Mouse (Mus musculus) embryonic fibroblast, embryonic 13.5 days (primary cell): Measurements from ENCODE around the gene Nme6. TPM values are rescaled to one million over a fixed set of nuclear protein-coding genes. Genes with fewer than 3 reads are reported as not detected.
"Not testable (repeated sequence)": the region's sequence is repeated elsewhere in the genome, so short reads cannot be mapped to it uniquely, and the experiment has no call there.

Experiments used
- H3K27ac ChIP-seq: 2 replicates; pipeline ENCODE4 v1.5.1; 2012; ENCODE audit warnings: low read length, control low read depth, inconsistent platforms; ENCODE audit not compliant: insufficient read depth
- H3K4me1 ChIP-seq: 2 replicates; pipeline ENCODE4 v1.6.1; 2011; ENCODE audit warnings: low read length; ENCODE audit not compliant: control insufficient read depth, insufficient read depth
- H3K4me3 ChIP-seq: 2 replicates; pipeline ENCODE4 v1.5.1; 2011; ENCODE audit warnings: mild to moderate bottlenecking, control low read depth, low read length; ENCODE audit not compliant: insufficient read depth
- CTCF ChIP-seq: IDR thresholded peaks from 2 replicates; pipeline ENCODE4 v1.5.1; 2011; ENCODE audit warnings: mild to moderate bottlenecking, control low read depth, low read length, moderate library complexity, borderline replicate concordance; ENCODE audit not compliant: insufficient read depth
- POLR2A ChIP-seq: IDR thresholded peaks from 2 replicates; pipeline ENCODE4 v1.6.1; 2011; ENCODE audit warnings: low read depth, mild to moderate bottlenecking, control low read depth, low read length, moderate library complexity
- polyA plus RNA-seq: library from polyadenylated mRNA; stranded (reverse); fragments of >200 nt; gene quantifications from 2 replicates; pipeline ENCODE4 v1.2.4, GENCODE M21; 2011; ENCODE audit warnings: low read depth; ENCODE audit not compliant: missing spikeins, insufficient read length

Nme6 gene
- 15.2 and 21.3 TPM in 2 replicates for polyA plus RNA-seq

DNA sequence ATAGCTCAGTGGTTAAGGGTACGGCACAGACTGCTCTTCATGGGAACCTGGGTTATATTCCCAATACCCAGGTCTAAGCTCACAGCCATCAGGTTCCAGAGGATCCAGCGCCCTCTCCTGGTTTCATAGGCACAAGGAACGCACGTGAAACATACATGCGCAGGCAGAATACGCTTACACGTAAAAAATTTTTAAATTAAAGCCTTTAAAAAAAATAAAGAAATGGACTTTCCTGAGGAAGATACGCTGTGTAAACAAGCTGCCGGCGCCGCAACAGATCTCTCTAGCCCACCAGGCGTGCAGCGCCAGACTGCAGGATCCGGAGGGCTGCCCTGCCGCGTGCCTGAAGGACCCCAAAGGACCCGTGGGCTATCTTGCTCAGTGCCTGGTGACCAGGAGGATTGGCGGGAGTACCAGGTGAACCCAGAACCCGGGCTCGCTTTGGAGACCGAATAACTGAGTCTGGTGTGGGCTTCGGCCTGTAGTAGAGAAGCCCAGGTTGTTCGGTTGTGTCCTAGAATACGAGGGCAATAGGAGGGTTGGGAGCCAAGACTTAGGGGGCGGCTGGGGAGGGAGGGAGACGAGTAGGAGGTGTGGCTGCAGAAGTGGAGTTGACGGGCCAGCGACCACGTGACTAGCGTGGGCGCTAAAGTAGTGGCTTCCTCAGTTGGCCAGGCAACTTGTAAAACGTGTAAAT is at the start of gene Nme6:
TSS of gene Nme6 (plus strand) at position 359 of the 697 bp plus-strand sequence.
- H3K4me3 ChIP-seq = peak within 1 kb of the TSS; percentile 70
- H3K27ac ChIP-seq = 0 out of 2 replicates have a peak within 1 kb of the TSS, but pooled peaks have one; percentile 3
- TF ChIP-seq CTCF = peak; percentile 56; the same call in 1 of the 2 replicates
- peak; percentile 50 for TF ChIP-seq POLR2A
- H3K4me1 ChIP-seq = 0 out of 2 replicates have a peak, but pooled peaks cover 3% of the 10 kb centered on the region

DNA sequence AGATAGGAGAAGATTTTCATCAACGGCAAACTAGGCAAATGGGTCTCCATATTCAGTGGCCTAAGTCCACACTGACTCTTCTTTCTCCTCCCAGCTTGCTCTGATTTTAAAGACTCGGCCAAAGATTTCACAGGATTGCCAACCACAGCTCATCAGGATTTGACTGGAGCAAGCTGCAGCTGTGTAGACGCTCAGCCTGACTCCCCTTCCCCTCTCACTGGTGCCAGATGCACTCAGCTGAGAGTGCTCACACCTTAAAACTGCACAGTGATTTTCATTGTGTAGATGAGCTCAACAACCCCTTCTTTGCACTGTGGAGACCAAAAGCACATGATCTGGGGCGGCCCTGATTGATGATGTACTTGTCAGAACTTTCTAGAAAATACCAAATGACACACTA is 42.0 kb upstream of the Nme6 start, which contains the start of gene Fbxw27:
TSS of gene Fbxw27 (minus strand) at position 101 of the 400 bp plus-strand sequence.
- not testable (repeated sequence) for H3K4me3 ChIP-seq, H3K27ac ChIP-seq, H3K4me1 ChIP-seq

DNA sequence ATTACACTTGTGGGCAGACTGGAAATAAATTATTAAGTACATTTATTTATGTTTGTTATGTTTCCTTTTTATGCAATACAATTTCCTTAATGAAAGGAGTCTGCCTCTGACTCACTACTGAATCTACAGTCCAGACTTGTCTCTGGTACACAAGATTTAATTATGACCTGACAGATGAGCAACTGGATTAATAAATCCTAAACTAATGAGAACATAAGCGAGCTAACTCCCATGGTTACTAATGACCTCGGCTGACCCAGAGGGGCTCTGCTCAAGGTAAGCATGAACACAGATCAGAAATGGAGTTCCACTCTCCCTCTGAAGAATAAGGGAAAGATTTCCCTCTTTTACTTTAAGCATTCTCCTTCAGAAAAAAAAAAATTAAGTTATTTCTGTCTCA is 37.3 kb upstream of the Nme6 start:
- Histone ChIP-seq H3K4me1 (no peaks in the 10 kb centered on the region), H3K4me3 (no peak overlapping the region), H3K27ac (no peak overlapping the region)
- TF ChIP-seq CTCF (no peak), POLR2A (no peak)

DNA sequence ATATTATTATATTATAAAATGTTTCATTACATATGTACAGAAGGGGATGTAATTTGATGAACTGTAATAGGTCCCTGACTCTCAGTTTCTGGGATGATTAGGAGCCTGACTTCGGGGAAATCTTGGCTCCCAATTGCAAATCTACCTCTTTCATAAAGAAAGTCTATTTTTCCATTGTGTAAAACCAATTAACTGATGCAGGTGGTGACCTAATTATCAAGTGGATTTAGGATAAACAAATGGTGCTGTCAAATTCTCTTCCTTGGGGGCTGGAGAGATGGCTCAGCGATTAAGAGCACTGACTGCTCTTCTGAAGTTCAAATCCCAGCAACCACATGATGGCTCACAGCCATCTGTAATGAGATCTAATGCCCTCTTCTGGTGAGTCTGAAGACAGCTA is 36.7 kb upstream of the Nme6 start:
- Histone ChIP-seq H3K4me1 (no peaks in the 10 kb centered on the region), H3K27ac (no peak overlapping the region), H3K4me3 (no peak overlapping the region)
- TF ChIP-seq CTCF (no peak), POLR2A (no peak)

DNA sequence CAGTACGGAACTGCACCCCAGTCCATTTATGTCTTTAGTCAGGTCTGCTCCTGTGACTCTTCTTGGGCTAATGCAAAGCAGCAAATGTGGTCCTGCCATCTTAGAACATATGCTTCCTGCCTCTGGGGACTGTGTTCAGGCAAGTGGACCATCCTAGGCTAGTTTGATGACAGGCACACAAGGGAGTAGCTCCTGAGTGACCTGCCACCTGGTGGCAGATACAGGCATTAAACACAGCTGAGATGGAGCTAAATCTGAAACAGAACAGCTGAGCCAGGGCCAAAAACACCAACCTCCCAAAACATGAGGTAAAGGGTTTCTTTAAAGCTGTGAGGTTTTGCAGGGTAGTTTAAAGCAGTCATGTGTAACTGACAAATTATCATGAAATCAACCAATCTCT is 34.5 kb upstream of the Nme6 start:
- TF ChIP-seq POLR2A (no peak), CTCF (0 out of 2 replicates have a peak, but pooled peaks have one; percentile 20)
- H3K4me3 ChIP-seq = no peak overlapping the region
- no peaks in the 10 kb centered on the region for H3K4me1 ChIP-seq
- no peak overlapping the region for H3K27ac ChIP-seq

DNA sequence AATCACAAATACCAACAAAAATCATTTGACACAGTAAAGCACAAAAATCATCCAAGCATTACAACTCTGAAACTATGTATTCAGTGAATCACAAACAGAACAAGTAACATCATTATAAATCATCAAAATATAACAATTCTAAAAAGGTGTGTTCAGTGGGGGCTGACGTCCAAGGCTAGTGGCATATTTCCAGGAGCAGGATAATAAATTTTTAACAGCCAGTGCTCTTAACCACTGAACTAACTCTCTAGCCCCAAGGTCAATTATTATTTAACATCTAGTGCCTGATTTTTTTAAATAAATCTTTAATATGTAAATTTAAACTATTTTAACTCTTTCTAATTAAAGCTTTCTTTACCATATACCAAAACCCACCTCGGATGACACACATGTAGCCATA is 27.0 kb upstream of the Nme6 start:
- not testable (repeated sequence) for H3K4me3 ChIP-seq, H3K4me1 ChIP-seq, H3K27ac ChIP-seq

DNA sequence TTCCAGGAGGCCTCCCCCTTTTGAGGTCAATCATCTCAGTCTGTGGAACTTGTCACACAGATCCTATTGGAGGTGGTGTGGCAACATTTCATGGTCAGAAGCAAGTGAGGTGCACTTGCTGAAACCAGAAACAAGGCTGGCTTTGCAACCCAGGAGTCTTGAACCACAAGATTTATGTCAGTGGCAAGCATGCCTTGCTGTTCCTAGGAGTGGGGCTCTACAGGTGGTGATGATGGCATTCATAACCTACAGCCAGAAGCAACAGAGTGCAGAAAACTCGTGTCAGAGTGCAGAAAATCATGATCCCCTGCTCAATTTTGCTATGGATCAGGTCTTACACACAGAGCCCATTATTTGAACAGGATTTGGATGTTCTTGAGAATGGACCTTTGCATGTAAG is 26.3 kb upstream of the Nme6 start:
- Histone ChIP-seq H3K4me1 (no peaks in the 10 kb centered on the region), H3K27ac (no peak overlapping the region)
- TF ChIP-seq POLR2A = no peak

DNA sequence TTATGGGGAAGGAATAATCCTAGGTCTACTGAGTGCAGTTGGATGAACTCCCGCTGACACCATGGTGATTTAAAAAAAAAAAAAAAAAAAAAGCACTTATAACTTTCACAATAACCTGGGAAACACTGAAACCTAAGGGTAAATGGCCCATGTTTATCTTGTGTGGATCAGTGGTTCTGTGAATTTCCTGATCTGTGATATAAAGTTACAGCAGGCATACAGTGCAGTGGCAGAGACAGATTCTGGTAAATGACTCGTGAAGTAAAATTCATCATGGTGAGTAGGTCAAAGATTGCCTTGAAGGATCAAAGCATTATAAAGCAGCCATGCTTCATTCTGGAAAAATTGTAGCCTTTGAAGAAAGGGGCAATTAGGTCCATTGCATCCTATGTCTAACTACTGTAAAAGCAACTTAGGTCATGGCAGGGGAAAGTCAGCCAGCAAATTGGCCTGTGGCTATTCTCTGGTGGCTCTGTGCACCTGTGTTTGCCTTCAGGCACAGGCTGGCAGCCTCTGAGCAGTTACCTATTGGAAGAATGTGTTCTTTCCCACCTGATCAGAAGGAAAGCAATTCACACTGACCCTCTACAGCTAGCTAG is 25.8 kb upstream of the Nme6 start:
- H3K4me3 ChIP-seq = no peak overlapping the region
- no peaks in the 10 kb centered on the region for H3K4me1 ChIP-seq
- H3K27ac ChIP-seq = no peak overlapping the region
- TF ChIP-seq CTCF = no peak
- no peak for TF ChIP-seq POLR2A

More for the DNA sequence above, 26.3 kb upstream of the Nme6 start:
- no peak overlapping the region for H3K4me3 ChIP-seq

DNA sequence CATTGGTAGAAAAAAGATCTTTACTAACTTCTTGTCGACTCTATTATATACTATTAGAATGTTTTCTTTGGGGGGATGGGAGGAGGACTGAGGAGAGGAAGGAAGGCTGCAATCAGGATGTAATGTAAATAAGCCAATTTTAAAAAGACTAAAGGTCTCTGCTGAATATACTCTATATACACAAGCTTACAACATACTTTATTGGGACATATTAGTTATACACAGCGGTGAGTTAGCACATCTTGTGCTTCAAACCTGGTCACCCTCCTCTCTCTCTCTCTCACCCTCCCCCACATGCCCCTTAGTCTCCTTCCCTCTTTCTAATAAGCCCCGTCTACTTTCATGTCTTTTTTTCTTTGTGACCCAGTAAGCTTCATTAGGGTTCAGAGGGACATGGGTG is 24.7 kb upstream of the Nme6 start:
- Histone ChIP-seq H3K4me1 (no peaks in the 10 kb centered on the region), H3K27ac (no peak overlapping the region), H3K4me3 (no peak overlapping the region)
- TF ChIP-seq POLR2A = no peak
- TF ChIP-seq CTCF = no peak

DNA sequence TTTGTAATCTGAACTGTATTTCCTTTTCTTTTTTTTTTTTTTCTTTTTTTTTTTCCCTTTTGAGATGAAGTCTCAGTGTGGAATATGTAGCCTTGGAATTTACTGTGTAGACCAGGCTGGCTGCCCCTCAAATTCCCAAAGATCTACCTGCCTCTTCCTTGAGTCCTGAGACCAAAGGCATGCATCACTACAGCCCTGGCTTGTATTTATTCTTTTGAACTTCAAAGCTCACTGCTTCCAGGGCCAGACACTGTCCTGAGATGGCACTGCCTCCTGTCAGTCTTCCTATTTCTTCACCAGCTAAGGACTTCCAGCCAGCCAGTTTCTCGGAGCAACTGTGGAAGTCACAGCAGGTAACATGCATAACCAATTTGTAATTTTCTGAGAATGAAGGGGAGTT is 20.6 kb upstream of the Nme6 start, which contains the start of gene Spink8:
TSS of gene Spink8 (plus strand) at position 301 of the 400 bp plus-strand sequence.
- TF ChIP-seq POLR2A = no peak
- no peak for TF ChIP-seq CTCF

More for the DNA sequence above, 20.6 kb upstream of the Nme6 start, which contains the start of gene Spink8:
- H3K4me1 ChIP-seq = 0 out of 2 replicates have a peak, but pooled peaks cover 2% of the 10 kb centered on the region
- no peak within 1 kb of the TSS for H3K4me3 ChIP-seq
- no peak within 1 kb of the TSS for H3K27ac ChIP-seq
